18 mouse cellular contexts compared by ENCODE assay signal in the genomic region with DNA sequence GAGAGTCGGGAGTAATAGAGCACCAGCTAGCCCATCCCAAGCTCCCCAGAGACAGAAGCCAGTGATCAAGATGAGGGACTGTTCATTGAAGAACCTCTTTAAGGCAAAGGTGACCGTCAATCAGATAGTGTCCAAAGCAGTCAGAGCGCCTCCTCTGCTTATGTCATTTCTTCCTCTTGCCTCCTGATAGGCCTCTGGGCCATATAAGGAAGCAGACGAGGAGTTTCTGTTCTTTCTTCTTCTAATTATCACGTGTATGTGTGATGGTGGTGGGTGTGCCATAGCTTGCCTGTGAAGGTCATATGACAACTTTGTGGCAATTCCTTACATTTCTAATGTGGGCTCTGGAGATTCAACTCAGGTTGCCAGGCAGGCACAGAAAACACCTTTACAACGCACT. TPM values are rescaled to one million over a fixed set of nuclear protein-coding genes. Genes with fewer than 3 reads are reported as not detected.
DNase-seq lines count a peak whose midpoint lies in the region; ATAC-seq and TF ChIP-seq lines count a peak whose summit lies in the region.
"Had no signal": no experiment of that assay in that cellular context is flagged by ENCODE, and none has a peak within 500 bp of the region (broad histone marks: within the 10 kb centered on the region; RNA-seq: fewer than 3 reads in every experiment).

No protein-coding gene starts in this region.

- no peak for TF ChIP-seq EP300 in stomach, postnatal 0 days (optimal IDR thresholded peaks at IDR 0.05)

- peak overlapping the region; percentile 64 for H3K27ac ChIP-seq in intestine, embryonic 16.5 days (ENCODE audit: low read length)
- H3K27ac ChIP-seq in stomach, postnatal 0 days (replicated peaks) = peak overlapping the region; percentile 56

- no peaks in the 10 kb centered on the region for H3K36me3 ChIP-seq in intestine, embryonic 16.5 days (ENCODE audit: control insufficient read depth, insufficient read depth, low read length)
- no peaks in the 10 kb centered on the region for H3K36me3 ChIP-seq in stomach, postnatal 0 days (ENCODE audit: control insufficient read depth, insufficient read depth, low read length)
- H3K36me3 ChIP-seq: limb, embryonic 15.5 days had no signal

- H3K9me3 ChIP-seq in intestine, embryonic 16.5 days (ENCODE audit: control insufficient read depth, low read length) = no peaks in the 10 kb centered on the region
- no peaks in the 10 kb centered on the region for H3K9me3 ChIP-seq in stomach, postnatal 0 days (ENCODE audit: control insufficient read depth, low read length)
- H3K9me3 ChIP-seq: limb, embryonic 15.5 days had no signal

- peak; percentile 93 for DNase-seq in heart, adult 11 months
- DNase-seq in heart, postnatal 36 days = no peak
- peak; percentile 17 to 22 for DNase-seq in spleen, postnatal 36 days (ENCODE audit: low spot score in 2 of 2)
- no peak for DNase-seq in spleen, adult 18-20 months
- DNase-seq in stomach, postnatal 0 days (ENCODE audit: low spot score) = no peak
- DNase-seq in urinary bladder, adult 18-20 months (ENCODE audit: low spot score in 2 of 2) = no peak
- no peak for DNase-seq in adrenal gland, postnatal 25 days
- DNase-seq: B cell, adult 2 months; cerebellum, postnatal 25 days; kidney, postnatal 4 days; layer of hippocampus, postnatal 36 days; lung, postnatal 14 days; right cerebral cortex, postnatal 25 days; thymus, adult 18-20 months had no signal

- peaks cover 42% of the 10 kb centered on the region for H3K4me1 ChIP-seq in intestine, embryonic 16.5 days (ENCODE audit: control insufficient read depth, insufficient read depth, low read length)
- H3K4me1 ChIP-seq in stomach, postnatal 0 days (replicated peaks; ENCODE audit: control insufficient read depth, insufficient read depth) = peaks cover 10% of the 10 kb centered on the region; the same call in 1 of the 2 replicates

- no peak for TF ChIP-seq CTCF in stomach, postnatal 0 days (IDR thresholded peaks at IDR 0.05; ENCODE audit: low read depth)

- no peak overlapping the region for H3K4me2 ChIP-seq in intestine, embryonic 16.5 days (ENCODE audit: low read depth, low read length)
- H3K4me2 ChIP-seq in stomach, postnatal 0 days (replicated peaks; ENCODE audit: low read depth) = no peak overlapping the region
- H3K4me2 ChIP-seq: limb, embryonic 15.5 days had no signal

- intact Hi-C loops in heart, postnatal 36 days (cut with DNase I) = no loop called here

- ATAC-seq in intestine, embryonic 16.5 days = no peak
- no peak for ATAC-seq in stomach, postnatal 0 days (ENCODE audit: low FRiP score, low TSS enrichment)
- ATAC-seq: forebrain, embryonic 16.5 days had no signal

- no peaks in the 10 kb centered on the region for H3K27me3 ChIP-seq in intestine, embryonic 16.5 days (replicated peaks; ENCODE audit: control insufficient read depth, insufficient read depth, low read length)
- H3K27me3 ChIP-seq in stomach, postnatal 0 days (ENCODE audit: control insufficient read depth, insufficient read depth, low read length) = no peaks in the 10 kb centered on the region
- H3K27me3 ChIP-seq: limb, embryonic 15.5 days had no signal

- H3K4me3 ChIP-seq in intestine, embryonic 16.5 days (ENCODE audit: low read length) = no peak overlapping the region
- H3K4me3 ChIP-seq in stomach, postnatal 0 days (ENCODE audit: low read depth, low read length) = no peak overlapping the region
- H3K4me3 ChIP-seq: limb, embryonic 15.5 days had no signal

- H3K9ac ChIP-seq in intestine, embryonic 16.5 days (ENCODE audit: low read depth, low read length) = 0 out of 2 replicates have a peak overlapping the region, but pooled peaks have one; percentile 6
- no peak overlapping the region for H3K9ac ChIP-seq in stomach, postnatal 0 days (ENCODE audit: low read length)
- H3K9ac ChIP-seq: limb, embryonic 15.5 days had no signal

- 57% methylated on average over 6 of the region's 6 CpGs for WGBS in intestine, embryonic 16.5 days
- WGBS in stomach, postnatal 0 days = 67% methylated on average over 6 of the region's 6 CpGs

RNA-seq across cellular contexts. Expression of a gene that starts 3.3 kb away (rescaled TPM):
- total RNA-seq in heart, postnatal 36 days (2021) = 100 to 1,000 TPM; 252 to 272 TPM
- polyA plus RNA-seq in intestine, embryonic 16.5 days (2015; fragmentation: Nextera tagmentation; extraction: Ambion mirVana) = 165 and 179 TPM in 2 replicates
- 234 and 259 TPM in 2 replicates for polyA plus RNA-seq in stomach, postnatal 0 days (2015; fragmentation: Nextera tagmentation; extraction: Ambion mirVana)
- 59.5 and 81.5 TPM in 2 replicates for total RNA-seq in adrenal gland, postnatal 25 days (2021)

RNA-seq across cellular contexts. Expression of a gene that starts 13.8 kb away (rescaled TPM):
- 10 to 100 TPM; 16.3 to 18.2 TPM for total RNA-seq in heart, postnatal 36 days (2021)
- polyA plus RNA-seq in intestine, embryonic 16.5 days (2015; fragmentation: Nextera tagmentation; extraction: Ambion mirVana) = 36.9 and 38.5 TPM in 2 replicates
- 40.6 and 43.2 TPM in 2 replicates for polyA plus RNA-seq in stomach, postnatal 0 days (2015; fragmentation: Nextera tagmentation; extraction: Ambion mirVana)
- 25.7 and 29.4 TPM in 2 replicates for total RNA-seq in adrenal gland, postnatal 25 days (2021)

RNA-seq across cellular contexts. Expression of a gene that starts 14.7 kb away (rescaled TPM):
- total RNA-seq in heart, postnatal 36 days (2021) = 10 to 100 TPM; 12.9 to 13.4 TPM
- polyA plus RNA-seq in intestine, embryonic 16.5 days (2015; fragmentation: Nextera tagmentation; extraction: Ambion mirVana) = 72.7 and 78.1 TPM in 2 replicates
- 59.5 and 62.1 TPM in 2 replicates for polyA plus RNA-seq in stomach, postnatal 0 days (2015; fragmentation: Nextera tagmentation; extraction: Ambion mirVana)
- total RNA-seq in adrenal gland, postnatal 25 days (2021) = 23.8 and 24.7 TPM in 2 replicates

RNA-seq across cellular contexts. Expression of a gene that starts 40.8 kb away (rescaled TPM):
- total RNA-seq in heart, postnatal 36 days (2021) = 10 to 100 TPM; 29.7 to 29.8 TPM
- polyA plus RNA-seq in intestine, embryonic 16.5 days (2015; fragmentation: Nextera tagmentation; extraction: Ambion mirVana) = 82.5 and 85.8 TPM in 2 replicates
- polyA plus RNA-seq in stomach, postnatal 0 days (2015; fragmentation: Nextera tagmentation; extraction: Ambion mirVana) = 69.6 and 70.7 TPM in 2 replicates
- 60.3 and 63.2 TPM in 2 replicates for total RNA-seq in adrenal gland, postnatal 25 days (2021)

RNA-seq across cellular contexts. Expression of a gene that starts 40.9 kb away (rescaled TPM):
- under 1 TPM; 0.86 to 0.92 TPM for total RNA-seq in heart, postnatal 36 days (2021)
- 0.37 and 0.39 TPM in 2 replicates for polyA plus RNA-seq in intestine, embryonic 16.5 days (2015; fragmentation: Nextera tagmentation; extraction: Ambion mirVana)
- 0.16 and 0.22 TPM in 2 replicates for polyA plus RNA-seq in stomach, postnatal 0 days (2015; fragmentation: Nextera tagmentation; extraction: Ambion mirVana)
- 1.2 and 1.3 TPM in 2 replicates for total RNA-seq in adrenal gland, postnatal 25 days (2021)
- polyA plus RNA-seq: liver, embryonic 16.5 days had no signal

Comparison
In these comparisons a context has a peak if more than half of its experiments do, and no peak if none do; other contexts are left out.
1. DNase-seq: peak in heart, adult 11 months (single experiment) and spleen, postnatal 36 days (2 of 2); none in heart, postnatal 36 days (0 of 2), spleen, adult 18-20 months (0 of 2), stomach, postnatal 0 days (single experiment), urinary bladder, adult 18-20 months (0 of 2) and adrenal gland, postnatal 25 days (single experiment).